Mouse (Mus musculus): ENCODE results near the gene Inpp4b. TPM values are rescaled to one million over a fixed set of nuclear protein-coding genes. Genes with fewer than 3 reads are reported as not detected.
A peak's percentile ranks its signal among the peaks of the same experiment; 100 is the strongest.

Gene Inpp4b
- polyA plus RNA-seq, 2 experiments = 3.4 to 14.0 TPM

- H3K9ac ChIP-seq (ENCODE audit: low read depth, low read length, severe bottlenecking) = no peak overlapping the region
- WGBS = 81% methylated on average over 1 of the region's 1 CpGs
These were observed 748.5 kb downstream of the Inpp4b start for GRCm38 (mm10) chr8:82090901-82091300.

GRCm38 (mm10) chr8:82093274-82093673 lies 750.9 kb downstream of the Inpp4b start:
- H3K9me3 ChIP-seq (ENCODE audit: control insufficient read depth, low read length) = no peaks in the 10 kb centered on the region
- H3K36me3 ChIP-seq (ENCODE audit: control insufficient read depth, insufficient read depth, low read length) = no peaks in the 10 kb centered on the region
- no peak overlapping the region for H3K27ac ChIP-seq (replicated peaks; ENCODE audit: low read depth, low read length)
- H3K4me1 ChIP-seq (ENCODE audit: control insufficient read depth, insufficient read depth, low read length) = no peaks in the 10 kb centered on the region
- no peak overlapping the region for H3K4me3 ChIP-seq (replicated peaks; ENCODE audit: low read length)
- ATAC-seq (ENCODE audit: low FRiP score, low read depth) (no peak), DNase-seq (ENCODE audit: low spot score) (no peak)
- no peak overlapping the region for H3K4me2 ChIP-seq (replicated peaks; ENCODE audit: low read depth, low read length, severe bottlenecking)
- no peak overlapping the region for H3K9ac ChIP-seq (ENCODE audit: low read depth, low read length, severe bottlenecking)
- TF ChIP-seq POLR2A (IDR thresholded peaks at IDR 0.05; ENCODE audit: borderline replicate concordance, extremely low read depth, insufficient read depth, insufficient read length) = no peak
- H3K27me3 ChIP-seq (ENCODE audit: control insufficient read depth, insufficient read depth, low read length) = no peaks in the 10 kb centered on the region

More at GRCm38 (mm10) chr8:82090901-82091300, 748.5 kb downstream of the Inpp4b start:
- H3K4me3 ChIP-seq (replicated peaks; ENCODE audit: low read length) = no peak overlapping the region
- H3K27ac ChIP-seq (replicated peaks; ENCODE audit: low read depth, low read length) = no peak overlapping the region
- TF ChIP-seq POLR2A (IDR thresholded peaks at IDR 0.05; ENCODE audit: borderline replicate concordance, extremely low read depth, insufficient read depth, insufficient read length) = no peak
- ATAC-seq (ENCODE audit: low FRiP score, low read depth) = no peak
- no peaks in the 10 kb centered on the region for H3K27me3 ChIP-seq (ENCODE audit: control insufficient read depth, insufficient read depth, low read length)
- H3K4me2 ChIP-seq (replicated peaks; ENCODE audit: low read depth, low read length, severe bottlenecking) = no peak overlapping the region
- H3K9me3 ChIP-seq (ENCODE audit: control insufficient read depth, low read length) = no peaks in the 10 kb centered on the region
- DNase-seq (ENCODE audit: low spot score) = no peak
- no peaks in the 10 kb centered on the region for H3K4me1 ChIP-seq (ENCODE audit: control insufficient read depth, insufficient read depth, low read length)
- no peaks in the 10 kb centered on the region for H3K36me3 ChIP-seq (ENCODE audit: control insufficient read depth, insufficient read depth, low read length)

- Histone ChIP-seq H3K4me1 (ENCODE audit: control insufficient read depth, insufficient read depth, low read length) (no peaks in the 10 kb centered on the region), H3K4me3 (replicated peaks; ENCODE audit: low read length) (no peak overlapping the region), H3K4me2 (replicated peaks; ENCODE audit: low read depth, low read length, severe bottlenecking) (no peak overlapping the region), H3K36me3 (ENCODE audit: control insufficient read depth, insufficient read depth, low read length) (no peaks in the 10 kb centered on the region), H3K27me3 (ENCODE audit: control insufficient read depth, insufficient read depth, low read length) (no peaks in the 10 kb centered on the region), H3K9me3 (ENCODE audit: control insufficient read depth, low read length) (no peaks in the 10 kb centered on the region), H3K9ac (ENCODE audit: low read depth, low read length, severe bottlenecking) (no peak overlapping the region), H3K27ac (replicated peaks; ENCODE audit: low read depth, low read length) (no peak overlapping the region)
- no peak for TF ChIP-seq POLR2A (IDR thresholded peaks at IDR 0.05; ENCODE audit: borderline replicate concordance, extremely low read depth, insufficient read depth, insufficient read length)
- DNase-seq (ENCODE audit: low spot score) = no peak
- ATAC-seq (ENCODE audit: low FRiP score, low read depth) = no peak
These were observed 762.2 kb downstream of the Inpp4b start for GRCm38 (mm10) chr8:82104560-82104959.

GRCm38 (mm10) chr8:82106131-82106530 lies 763.8 kb downstream of the Inpp4b start:
- TF ChIP-seq POLR2A (IDR thresholded peaks at IDR 0.05; ENCODE audit: borderline replicate concordance, extremely low read depth, insufficient read depth, insufficient read length) = no peak
- DNase-seq (ENCODE audit: low spot score) (peak; percentile 51), ATAC-seq (ENCODE audit: low FRiP score, low read depth) (peak; percentile 70)
- Histone ChIP-seq H3K9ac (ENCODE audit: low read depth, low read length, severe bottlenecking) (no peak overlapping the region), H3K4me2 (replicated peaks; ENCODE audit: low read depth, low read length, severe bottlenecking) (no peak overlapping the region), H3K9me3 (ENCODE audit: control insufficient read depth, low read length) (no peaks in the 10 kb centered on the region), H3K27me3 (ENCODE audit: control insufficient read depth, insufficient read depth, low read length) (no peaks in the 10 kb centered on the region), H3K4me3 (replicated peaks; ENCODE audit: low read length) (no peak overlapping the region), H3K4me1 (ENCODE audit: control insufficient read depth, insufficient read depth, low read length) (no peaks in the 10 kb centered on the region), H3K36me3 (ENCODE audit: control insufficient read depth, insufficient read depth, low read length) (no peaks in the 10 kb centered on the region), H3K27ac (replicated peaks; ENCODE audit: low read depth, low read length) (no peak overlapping the region)
- 15% methylated on average over 3 of the region's 3 CpGs for WGBS

GRCm38 (mm10) chr8:82150272-82150671 lies 807.9 kb downstream of the Inpp4b start:
- H3K4me3 ChIP-seq (replicated peaks; ENCODE audit: low read length) = no peak overlapping the region
- no peak for TF ChIP-seq POLR2A (IDR thresholded peaks at IDR 0.05; ENCODE audit: borderline replicate concordance, extremely low read depth, insufficient read depth, insufficient read length)
- no peak for ATAC-seq (ENCODE audit: low FRiP score, low read depth)
- no peak for DNase-seq (ENCODE audit: low spot score)
- no peaks in the 10 kb centered on the region for H3K4me1 ChIP-seq (ENCODE audit: control insufficient read depth, insufficient read depth, low read length)
- no peaks in the 10 kb centered on the region for H3K36me3 ChIP-seq (ENCODE audit: control insufficient read depth, insufficient read depth, low read length)
- no peak overlapping the region for H3K27ac ChIP-seq (replicated peaks; ENCODE audit: low read depth, low read length)
- H3K27me3 ChIP-seq (ENCODE audit: control insufficient read depth, insufficient read depth, low read length) = no peaks in the 10 kb centered on the region
- no peak overlapping the region for H3K9ac ChIP-seq (ENCODE audit: low read depth, low read length, severe bottlenecking)
- no peak overlapping the region for H3K4me2 ChIP-seq (replicated peaks; ENCODE audit: low read depth, low read length, severe bottlenecking)
- H3K9me3 ChIP-seq (ENCODE audit: control insufficient read depth, low read length) = peaks cover 6% of the 10 kb centered on the region; the same call in 1 of the 2 replicates

GRCm38 (mm10) chr8:82157928-82158327 lies 815.6 kb downstream of the Inpp4b start:
- TF ChIP-seq POLR2A (IDR thresholded peaks at IDR 0.05; ENCODE audit: borderline replicate concordance, extremely low read depth, insufficient read depth, insufficient read length) = no peak
- ATAC-seq (ENCODE audit: low FRiP score, low read depth) = no peak
- no peaks in the 10 kb centered on the region for H3K27me3 ChIP-seq (ENCODE audit: control insufficient read depth, insufficient read depth, low read length)
- no peak overlapping the region for H3K9ac ChIP-seq (ENCODE audit: low read depth, low read length, severe bottlenecking)
- WGBS = 89% methylated on average over 1 of the region's 1 CpGs
- peaks cover 6% of the 10 kb centered on the region; the same call in 1 of the 2 replicates for H3K9me3 ChIP-seq (ENCODE audit: control insufficient read depth, low read length)
- no peak overlapping the region for H3K4me3 ChIP-seq (replicated peaks; ENCODE audit: low read length)
- no peaks in the 10 kb centered on the region for H3K4me1 ChIP-seq (ENCODE audit: control insufficient read depth, insufficient read depth, low read length)
- no peaks in the 10 kb centered on the region for H3K36me3 ChIP-seq (ENCODE audit: control insufficient read depth, insufficient read depth, low read length)
- H3K27ac ChIP-seq (replicated peaks; ENCODE audit: low read depth, low read length) = no peak overlapping the region
- DNase-seq (ENCODE audit: low spot score) = no peak
- no peak overlapping the region for H3K4me2 ChIP-seq (replicated peaks; ENCODE audit: low read depth, low read length, severe bottlenecking)
